Mouse (Mus musculus): ENCODE results near the gene Nat8l. TPM values are rescaled to one million over a fixed set of nuclear protein-coding genes. Genes with fewer than 3 reads are reported as not detected.
A peak's percentile ranks its signal among the peaks of the same experiment; 100 is the strongest.
"Not testable (repeated sequence)": the region's sequence is repeated elsewhere in the genome, so short reads cannot be mapped to it uniquely, and the experiment has no call there.

Nat8l gene
- 0.29 and 0.34 TPM in 2 replicates for polyA plus RNA-seq (2015; fragmentation: Nextera tagmentation; extraction: Ambion mirVana)

DNA sequence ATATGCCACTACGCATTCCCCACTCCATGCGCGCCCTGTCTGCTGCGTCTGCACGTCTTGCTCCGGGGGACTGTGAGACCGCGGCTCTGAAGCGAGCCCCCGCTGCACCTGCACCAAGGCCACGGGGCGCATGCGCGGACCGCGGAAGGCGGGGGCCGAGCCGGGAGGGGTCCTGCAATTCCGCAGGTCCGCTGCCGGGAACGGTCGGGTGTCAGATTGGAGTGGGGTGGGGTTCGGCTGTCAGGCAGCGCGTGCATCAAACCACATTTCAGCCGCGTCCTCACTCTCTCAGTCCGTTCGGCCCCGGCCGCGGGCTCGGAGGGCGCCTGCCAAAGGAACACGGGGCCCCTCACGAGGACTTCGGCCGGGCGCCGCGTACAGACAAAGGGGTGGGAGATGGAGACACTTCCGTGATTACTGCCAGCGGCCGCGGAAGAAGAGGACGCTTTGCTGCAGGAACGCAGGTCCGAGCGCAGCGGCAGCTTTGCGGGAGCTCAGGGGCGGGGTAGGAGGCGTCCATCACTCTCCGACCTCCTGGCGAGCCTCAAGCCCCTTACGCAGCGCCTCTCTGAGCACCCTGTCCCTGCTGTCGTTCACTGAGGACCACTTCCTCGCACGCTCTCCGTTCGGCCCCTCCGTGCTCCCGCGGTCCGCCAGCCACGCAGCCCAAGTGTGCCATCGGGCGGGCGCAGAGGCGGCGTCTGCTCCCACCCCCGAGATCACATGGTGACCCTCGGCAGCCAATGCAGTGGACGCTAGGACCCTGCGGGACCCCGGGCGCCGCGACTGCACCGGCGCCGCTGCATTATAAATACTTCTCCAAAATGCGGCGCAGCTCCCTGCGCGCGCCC is at the start of gene Nat8l:
Nat8l (plus strand) TSS at position 142 of the 851 bp plus-strand sequence.
- Histone ChIP-seq H3K27me3 (replicated peaks) (peaks cover 59% of the 10 kb centered on the region), H3K36me3 (no peaks in the 10 kb centered on the region), H3K9ac (peak within 1 kb of the TSS; percentile 52), H3K4me1 (replicated peaks) (peaks cover 21% of the 10 kb centered on the region), H3K9me3 (no peaks in the 10 kb centered on the region), H3K27ac (0 out of 2 replicates have a peak within 1 kb of the TSS, but pooled peaks have one; percentile 23), H3K4me2 (replicated peaks) (peak within 1 kb of the TSS; percentile 100), H3K4me3 (replicated peaks) (peak within 1 kb of the TSS; percentile 63)
- WGBS, result under 1% methylated on average over 90 of the region's 90 CpGs
- ATAC-seq, result peak; percentile 76

DNA sequence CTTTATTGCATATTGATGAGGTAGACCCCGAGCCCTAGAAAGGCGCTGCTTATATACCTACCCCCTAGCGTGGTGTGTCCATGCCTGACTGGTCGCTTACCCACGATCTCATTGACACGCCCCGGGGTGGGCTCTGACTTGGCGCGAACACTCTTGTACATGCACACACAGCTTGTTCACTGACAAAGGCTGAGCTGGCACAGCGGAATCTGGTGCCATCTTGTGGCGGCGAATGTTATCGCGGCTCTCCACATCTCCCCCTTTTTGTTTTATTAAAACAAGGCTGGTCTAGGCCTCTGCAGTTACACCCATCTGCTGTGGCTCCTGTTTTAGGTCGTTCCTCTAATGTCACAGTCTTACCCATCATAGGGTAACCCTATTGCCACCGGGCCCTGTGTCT is 48.7 kb upstream of the Nat8l start:
- H3K36me3 ChIP-seq; H3K4me1 ChIP-seq (replicated peaks); ATAC-seq; H3K4me2 ChIP-seq (replicated peaks); H3K4me3 ChIP-seq (replicated peaks); H3K27me3 ChIP-seq (replicated peaks); H3K9ac ChIP-seq; H3K9me3 ChIP-seq; H3K27ac ChIP-seq: not testable (repeated sequence)
- 85% methylated on average over 16 of the region's 16 CpGs for WGBS

DNA sequence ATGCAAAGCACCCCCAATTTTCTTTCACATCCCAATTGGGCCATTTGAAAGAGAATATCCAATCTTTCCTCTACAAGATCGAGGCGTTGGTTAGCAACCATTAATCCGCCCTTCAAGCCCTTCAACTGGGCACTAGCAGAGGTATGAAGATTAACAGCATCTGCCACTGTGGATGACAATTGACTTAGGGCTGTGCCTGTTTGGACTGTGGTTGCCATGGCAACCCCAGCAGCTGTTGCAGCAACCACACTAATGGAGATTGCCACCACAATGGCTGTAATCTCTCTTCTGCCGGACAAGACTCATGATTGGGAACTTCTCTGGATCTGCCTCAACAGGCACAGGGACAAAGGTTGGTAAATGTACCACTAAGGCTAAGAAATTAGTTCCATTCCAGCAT is 47.5 kb upstream of the Nat8l start:
- no peak overlapping the region for H3K4me2 ChIP-seq (replicated peaks)
- H3K36me3 ChIP-seq, result no peaks in the 10 kb centered on the region
- WGBS, result 83% methylated on average over 4 of the region's 4 CpGs
- no peak for ATAC-seq
- H3K27me3 ChIP-seq (replicated peaks), result no peaks in the 10 kb centered on the region
- H3K4me1 ChIP-seq (replicated peaks), result no peaks in the 10 kb centered on the region
- no peak overlapping the region for H3K9ac ChIP-seq
- H3K9me3 ChIP-seq, result no peaks in the 10 kb centered on the region
- no peak overlapping the region for H3K4me3 ChIP-seq (replicated peaks)
- H3K27ac ChIP-seq, result no peak overlapping the region

DNA sequence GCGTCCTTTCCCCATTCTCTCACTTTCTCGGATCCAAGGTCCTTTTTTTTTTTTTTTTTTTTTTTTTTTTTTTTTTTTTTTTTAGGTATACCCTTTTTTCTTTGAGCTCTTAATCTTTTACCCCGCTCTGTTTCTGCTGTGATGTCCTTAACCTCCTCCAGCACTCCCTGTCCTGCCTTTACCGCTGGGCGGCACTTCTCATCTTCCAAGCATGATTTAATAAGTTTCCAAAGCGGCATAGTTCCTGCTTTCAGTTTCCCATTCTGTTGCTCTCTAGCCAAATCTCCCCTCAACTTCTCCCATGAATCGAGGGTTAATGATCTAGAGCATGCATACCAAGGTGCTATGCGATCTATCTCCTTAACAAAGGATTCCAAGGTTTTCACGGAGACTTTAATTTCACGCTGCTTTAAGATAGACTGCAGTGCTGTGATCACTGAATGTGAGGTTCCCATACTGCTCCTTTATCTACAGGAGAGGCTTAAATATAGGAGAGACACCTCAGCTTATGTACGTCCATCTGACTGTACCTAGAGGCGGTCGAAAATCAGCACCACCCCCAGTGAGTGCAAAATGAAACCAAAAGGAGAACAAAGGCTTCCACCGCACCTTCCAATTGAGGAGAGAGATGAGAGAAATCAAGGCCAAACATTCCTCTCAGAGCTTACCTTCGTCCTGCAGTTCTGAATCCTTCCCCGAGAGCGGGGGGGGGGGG is 42.2 kb upstream of the Nat8l start:
- 87% methylated on average over 17 of the region's 17 CpGs for WGBS
- no peaks in the 10 kb centered on the region for H3K27me3 ChIP-seq (replicated peaks)
- H3K9me3 ChIP-seq, result peaks cover 10% of the 10 kb centered on the region; the same call in 1 of the 2 replicates
- no peaks in the 10 kb centered on the region for H3K4me1 ChIP-seq (replicated peaks)
- H3K4me3 ChIP-seq (replicated peaks), result no peak overlapping the region
- H3K36me3 ChIP-seq, result no peaks in the 10 kb centered on the region
- no peak overlapping the region for H3K27ac ChIP-seq
- no peak for ATAC-seq
- H3K9ac ChIP-seq, result no peak overlapping the region
- H3K4me2 ChIP-seq (replicated peaks), result no peak overlapping the region

DNA sequence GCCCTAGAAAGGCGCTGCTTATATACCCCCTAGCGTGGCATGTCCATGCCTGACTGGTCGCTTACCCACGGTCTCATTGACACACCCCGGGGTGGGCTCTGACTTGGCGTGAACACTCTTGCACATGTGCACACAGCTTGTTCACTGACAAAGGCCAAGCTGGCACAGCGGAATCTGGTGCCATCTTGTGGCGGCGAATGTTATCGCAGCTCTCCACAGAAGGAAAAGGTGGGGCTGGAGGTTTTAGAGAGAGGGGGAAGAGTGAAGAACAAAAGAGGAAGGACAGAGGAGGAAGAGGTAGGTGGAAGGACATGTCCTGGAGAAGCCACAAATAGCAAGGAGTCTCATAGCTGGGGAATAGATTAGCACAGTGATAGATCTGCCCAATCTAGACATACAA is 41.4 kb upstream of the Nat8l start:
- Histone ChIP-seq H3K9me3 (peaks cover 10% of the 10 kb centered on the region; the same call in 1 of the 2 replicates), H3K27me3 (replicated peaks) (no peaks in the 10 kb centered on the region), H3K4me2 (replicated peaks) (no peak overlapping the region), H3K9ac (no peak overlapping the region), H3K36me3 (no peaks in the 10 kb centered on the region), H3K27ac (no peak overlapping the region), H3K4me3 (replicated peaks) (no peak overlapping the region), H3K4me1 (replicated peaks) (no peaks in the 10 kb centered on the region)
- 45% methylated on average over 10 of the region's 10 CpGs for WGBS
- no peak for ATAC-seq

DNA sequence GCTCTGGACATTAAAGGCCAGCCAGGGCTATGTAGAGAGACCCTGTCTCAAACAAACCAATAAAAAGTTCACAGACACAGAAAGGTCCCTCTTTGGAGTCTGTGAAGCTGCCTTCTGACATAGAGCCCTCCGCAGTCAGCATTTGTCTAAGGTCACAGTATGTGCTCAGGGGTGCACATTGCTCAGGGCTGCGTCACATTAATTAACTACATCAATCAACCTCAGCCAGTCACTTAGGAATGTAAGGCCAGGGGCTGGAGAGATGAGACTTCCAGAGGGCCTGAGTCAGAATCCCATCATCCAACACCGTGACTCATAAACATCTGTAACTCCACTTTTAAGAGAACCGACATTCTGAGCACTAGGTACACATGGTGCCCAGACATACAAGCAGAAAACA is 39.9 kb upstream of the Nat8l start:
- no peak overlapping the region for H3K27ac ChIP-seq
- H3K9ac ChIP-seq, result no peak overlapping the region
- no peaks in the 10 kb centered on the region for H3K4me1 ChIP-seq (replicated peaks)
- H3K27me3 ChIP-seq (replicated peaks), result no peaks in the 10 kb centered on the region
- H3K4me3 ChIP-seq (replicated peaks), result no peak overlapping the region
- 61% methylated on average over 4 of the region's 4 CpGs for WGBS
- H3K9me3 ChIP-seq, result peaks cover 10% of the 10 kb centered on the region; the same call in 1 of the 2 replicates
- ATAC-seq, result no peak
- no peaks in the 10 kb centered on the region for H3K36me3 ChIP-seq
- no peak overlapping the region for H3K4me2 ChIP-seq (replicated peaks)

DNA sequence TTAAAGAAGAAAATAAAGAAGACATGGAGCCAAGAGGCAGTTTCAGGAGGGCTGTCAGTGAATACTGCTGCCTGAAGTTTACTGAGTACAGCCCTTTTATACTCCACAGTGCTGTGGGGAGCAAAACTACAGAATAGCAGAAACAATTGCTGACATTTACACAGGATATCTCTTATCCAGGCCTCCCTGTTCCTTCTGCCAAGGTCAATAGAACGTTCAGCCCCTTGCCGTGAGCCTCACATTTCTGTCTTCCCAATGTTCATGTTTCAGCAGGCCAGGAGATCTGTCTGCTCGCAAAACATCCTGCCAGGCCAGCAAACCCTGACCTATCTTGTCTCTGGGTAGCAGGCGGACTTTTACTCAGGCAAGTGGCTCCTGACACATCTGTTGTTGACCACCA is 36.4 kb upstream of the Nat8l start:
- Histone ChIP-seq H3K4me2 (replicated peaks) (no peak overlapping the region), H3K4me1 (replicated peaks) (no peaks in the 10 kb centered on the region), H3K36me3 (no peaks in the 10 kb centered on the region), H3K9ac (no peak overlapping the region), H3K27me3 (replicated peaks) (no peaks in the 10 kb centered on the region), H3K9me3 (0 out of 2 replicates have a peak, but pooled peaks cover under 1% of the 10 kb centered on the region), H3K4me3 (replicated peaks) (no peak overlapping the region), H3K27ac (no peak overlapping the region)
- no peak for ATAC-seq
- 65% methylated on average over 4 of the region's 4 CpGs for WGBS

DNA sequence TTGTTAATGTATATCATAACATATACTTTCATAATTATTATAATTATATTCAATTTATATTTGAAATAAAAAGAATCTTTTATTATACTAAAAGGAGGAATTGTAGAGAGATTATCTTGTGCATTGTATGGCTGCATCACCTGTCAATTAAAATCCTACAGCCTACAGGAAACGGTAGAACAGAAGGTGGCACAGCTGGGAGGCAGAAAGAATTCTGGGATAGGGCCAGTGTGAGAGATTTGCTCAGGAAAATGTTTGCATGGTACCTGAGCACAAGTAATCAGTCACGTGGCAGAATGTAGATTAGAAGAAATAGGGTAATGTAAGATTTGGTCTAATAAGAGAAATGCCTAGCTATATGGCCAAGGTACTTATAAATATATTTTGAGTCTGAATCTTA is 21.0 kb upstream of the Nat8l start:
- H3K36me3 ChIP-seq, result no peaks in the 10 kb centered on the region
- no peak overlapping the region for H3K27ac ChIP-seq
- H3K9ac ChIP-seq, result no peak overlapping the region
- no peaks in the 10 kb centered on the region for H3K4me1 ChIP-seq (replicated peaks)
- H3K4me2 ChIP-seq (replicated peaks), result no peak overlapping the region
- WGBS, result 61% methylated on average over 2 of the region's 2 CpGs
- no peaks in the 10 kb centered on the region for H3K9me3 ChIP-seq
- H3K4me3 ChIP-seq (replicated peaks), result no peak overlapping the region
- ATAC-seq, result no peak
- H3K27me3 ChIP-seq (replicated peaks), result no peaks in the 10 kb centered on the region

DNA sequence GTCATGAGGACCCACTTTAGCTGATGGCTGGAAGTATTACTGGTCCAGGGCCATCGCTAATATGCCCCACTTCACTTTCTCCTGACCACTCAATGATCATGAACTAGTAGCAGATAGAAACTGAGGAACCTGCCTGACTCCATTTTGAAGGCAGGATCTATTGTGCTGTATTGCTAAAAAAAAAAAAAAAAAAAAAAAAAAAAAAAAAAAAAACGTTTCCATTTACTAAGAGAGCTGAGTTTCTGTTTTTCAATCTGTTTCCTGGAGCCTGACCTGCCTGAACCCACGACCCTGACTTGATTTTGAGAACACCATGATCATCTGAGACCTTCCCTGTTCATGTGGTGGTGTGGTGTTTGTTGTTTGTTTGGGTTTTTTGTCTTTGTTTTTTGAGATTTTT is 19.5 kb upstream of the Nat8l start:
- Histone ChIP-seq H3K9me3 (no peaks in the 10 kb centered on the region), H3K9ac (no peak overlapping the region), H3K4me2 (replicated peaks) (no peak overlapping the region), H3K4me3 (replicated peaks) (no peak overlapping the region), H3K27me3 (replicated peaks) (no peaks in the 10 kb centered on the region), H3K36me3 (no peaks in the 10 kb centered on the region), H3K27ac (no peak overlapping the region), H3K4me1 (replicated peaks) (no peaks in the 10 kb centered on the region)
- WGBS, result 39% methylated on average over 3 of the region's 3 CpGs
- no peak for ATAC-seq

DNA sequence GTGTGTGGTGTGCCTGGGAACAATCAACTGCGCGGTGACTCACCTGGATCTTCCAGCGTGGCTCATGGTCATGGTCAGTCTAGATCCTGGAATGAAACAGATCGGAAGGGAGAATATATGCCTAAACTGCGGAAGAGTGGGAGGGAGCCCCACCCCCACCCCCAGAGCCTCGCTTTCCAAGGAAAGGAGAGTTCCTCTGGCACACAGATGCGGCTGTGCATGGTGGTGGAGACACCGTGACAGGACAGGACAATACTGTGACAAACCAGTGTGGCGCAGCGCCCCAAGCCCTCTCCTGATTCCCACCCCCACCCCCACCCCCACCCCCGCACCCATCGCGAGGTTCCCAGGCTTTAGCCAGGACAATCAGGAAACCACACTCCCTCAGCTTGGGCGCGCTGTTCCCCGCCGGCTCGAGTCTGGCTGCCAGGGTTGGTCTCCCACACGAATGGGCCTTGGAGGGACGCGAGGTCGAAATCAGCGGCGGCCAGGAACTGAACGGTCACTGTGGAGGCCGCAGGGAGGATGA is 13.0 kb upstream of the Nat8l start:
- Histone ChIP-seq H3K4me1 (replicated peaks) (peaks cover 11% of the 10 kb centered on the region), H3K9me3 (no peaks in the 10 kb centered on the region), H3K4me2 (replicated peaks) (peak overlapping the region; percentile 95), H3K36me3 (no peaks in the 10 kb centered on the region), H3K27ac (no peak overlapping the region), H3K4me3 (replicated peaks) (peak overlapping the region; percentile 85), H3K9ac (peak overlapping the region; percentile 58), H3K27me3 (replicated peaks) (no peaks in the 10 kb centered on the region; the same call in 1 of the 2 replicates)
- peak; percentile 60 for ATAC-seq
- WGBS, result 3% methylated on average over 26 of the region's 26 CpGs

DNA sequence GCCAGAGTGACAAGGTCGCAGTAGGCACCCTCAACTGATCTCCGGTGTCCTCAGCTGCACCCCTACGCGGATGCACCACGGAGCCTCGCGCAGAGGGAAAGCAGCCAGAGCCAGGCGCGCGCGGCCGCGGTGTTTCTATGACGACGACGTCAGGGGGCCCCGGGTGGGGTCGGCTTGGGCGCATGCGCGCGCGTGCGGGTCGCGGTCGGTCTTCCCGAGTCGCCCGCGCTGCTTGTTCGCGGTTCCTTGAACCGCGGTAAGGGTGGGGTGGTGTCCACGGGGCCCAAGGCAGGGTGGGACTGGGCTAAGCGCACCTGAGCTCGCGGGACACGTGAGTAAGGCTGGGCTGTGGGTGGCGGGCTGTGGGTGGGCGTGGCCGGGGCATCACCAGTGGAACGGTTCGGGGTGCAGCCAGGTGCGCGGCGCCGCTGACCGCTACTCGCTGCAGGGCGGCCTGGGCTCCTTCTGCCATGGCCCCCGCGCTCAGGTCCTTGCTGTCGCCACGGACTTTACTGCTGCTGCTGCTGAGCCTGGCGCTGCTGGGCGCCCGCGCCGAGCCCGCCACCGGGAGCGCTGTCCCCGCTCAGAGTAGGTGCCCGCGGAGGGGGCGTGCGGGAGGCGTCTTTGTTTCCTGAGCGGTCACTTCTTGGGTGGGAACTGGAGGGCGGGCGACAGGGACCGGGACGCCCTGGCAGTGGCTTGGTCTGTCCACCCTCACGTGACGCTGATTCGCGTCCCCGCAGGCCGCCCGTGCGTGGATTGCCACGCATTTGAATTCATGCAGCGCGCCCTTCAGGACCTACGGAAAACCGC is 12.3 kb upstream of the Nat8l start, which contains the start of gene Gm1673:
Gm1673 (plus strand) TSS at position 125 of the 813 bp plus-strand sequence.
- no peaks in the 10 kb centered on the region; the same call in 1 of the 2 replicates for H3K27me3 ChIP-seq (replicated peaks)
- peaks cover 11% of the 10 kb centered on the region for H3K4me1 ChIP-seq (replicated peaks)
- peak within 1 kb of the TSS; percentile 85 for H3K4me3 ChIP-seq (replicated peaks)
- peak within 1 kb of the TSS; percentile 58 for H3K9ac ChIP-seq
- ATAC-seq, result peak; percentile 94
- peak within 1 kb of the TSS; percentile 95 for H3K4me2 ChIP-seq (replicated peaks)
- no peaks in the 10 kb centered on the region for H3K36me3 ChIP-seq
- H3K27ac ChIP-seq, result no peak within 1 kb of the TSS
- H3K9me3 ChIP-seq, result no peaks in the 10 kb centered on the region
- under 1% methylated on average over 88 of the region's 88 CpGs for WGBS

All from intestine, embryonic 15.5 days (tissue).